Mouse (Mus musculus): Measurements from ENCODE around the gene Prkar1b. TPM values are rescaled to one million over a fixed set of nuclear protein-coding genes. Genes with fewer than 3 reads are reported as not detected.

Prkar1b gene
- polyA plus RNA-seq, 1 experiment from 2014 or later: 14.4 TPM

- TF ChIP-seq EP300 (IDR thresholded peaks at IDR 0.05) (no peak), CTCF (IDR thresholded peaks at IDR 0.05) (no peak)
- H3K9ac ChIP-seq (replicated peaks; ENCODE audit: low read depth): no peak overlapping the region
- no peak overlapping the region for H3K4me2 ChIP-seq (replicated peaks; ENCODE audit: low read depth, low read length)
- no peaks in the 10 kb centered on the region for H3K4me1 ChIP-seq (ENCODE audit: insufficient read depth, low read depth, low read length)
- ATAC-seq (no peak), DNase-seq (ENCODE audit: low spot score) (no peak)
- WGBS: 87% methylated on average over 9 of the region's 9 CpGs
- peaks cover 21% of the 10 kb centered on the region for H3K36me3 ChIP-seq (ENCODE audit: insufficient read depth, low read length)
- no peak overlapping the region for H3K4me3 ChIP-seq (ENCODE audit: low read depth, low read length)
- H3K27me3 ChIP-seq (replicated peaks; ENCODE audit: insufficient read depth, low read length): no peaks in the 10 kb centered on the region
- no peak overlapping the region for H3K27ac ChIP-seq (ENCODE audit: low read length)
- H3K9me3 ChIP-seq (ENCODE audit: low read length): no peaks in the 10 kb centered on the region
These were observed 33.8 kb upstream of the Prkar1b start for GRCm38 (mm10) chr5:139183601-139184000.

- no peak overlapping the region for H3K27ac ChIP-seq (ENCODE audit: low read length)
- H3K9me3 ChIP-seq (ENCODE audit: low read length): no peaks in the 10 kb centered on the region
- DNase-seq (ENCODE audit: low spot score): no peak
- no peaks in the 10 kb centered on the region for H3K27me3 ChIP-seq (replicated peaks; ENCODE audit: insufficient read depth, low read length)
- H3K4me2 ChIP-seq (replicated peaks; ENCODE audit: low read depth, low read length): no peak overlapping the region
- no peak overlapping the region for H3K4me3 ChIP-seq (ENCODE audit: low read depth, low read length)
- TF ChIP-seq CTCF (IDR thresholded peaks at IDR 0.05) (no peak), EP300 (IDR thresholded peaks at IDR 0.05) (no peak)
- WGBS: 87% methylated on average over 2 of the region's 2 CpGs
- no peak overlapping the region for H3K9ac ChIP-seq (replicated peaks; ENCODE audit: low read depth)
- H3K36me3 ChIP-seq (ENCODE audit: insufficient read depth, low read length): peaks cover 21% of the 10 kb centered on the region
- H3K4me1 ChIP-seq (ENCODE audit: insufficient read depth, low read depth, low read length): no peaks in the 10 kb centered on the region
- ATAC-seq: no peak
These were observed 33.3 kb upstream of the Prkar1b start for GRCm38 (mm10) chr5:139183131-139183530.

GRCm38 (mm10) chr5:139178895-139179631, 29.3 kb upstream of the Prkar1b start:
- Histone ChIP-seq H3K4me3 (ENCODE audit: low read depth, low read length) (no peak overlapping the region), H3K36me3 (ENCODE audit: insufficient read depth, low read length) (peaks cover 14% of the 10 kb centered on the region), H3K27ac (ENCODE audit: low read length) (no peak overlapping the region), H3K9ac (replicated peaks; ENCODE audit: low read depth) (no peak overlapping the region), H3K4me1 (ENCODE audit: insufficient read depth, low read depth, low read length) (no peaks in the 10 kb centered on the region), H3K27me3 (replicated peaks; ENCODE audit: insufficient read depth, low read length) (no peaks in the 10 kb centered on the region), H3K9me3 (ENCODE audit: low read length) (no peaks in the 10 kb centered on the region), H3K4me2 (replicated peaks; ENCODE audit: low read depth, low read length) (no peak overlapping the region)
- TF ChIP-seq CTCF (IDR thresholded peaks at IDR 0.05): peak; percentile 99
- TF ChIP-seq EP300 (IDR thresholded peaks at IDR 0.05): no peak
- ATAC-seq (peak; percentile 77), DNase-seq (ENCODE audit: low spot score) (peak; percentile 85)
- 29% methylated on average over 11 of the region's 11 CpGs for WGBS

GRCm38 (mm10) chr5:139174556-139175547, 25.1 kb upstream of the Prkar1b start:
- Histone ChIP-seq H3K9me3 (ENCODE audit: low read length) (no peaks in the 10 kb centered on the region), H3K4me3 (ENCODE audit: low read depth, low read length) (no peak overlapping the region), H3K36me3 (ENCODE audit: insufficient read depth, low read length) (peaks cover 4% of the 10 kb centered on the region), H3K4me1 (ENCODE audit: insufficient read depth, low read depth, low read length) (no peaks in the 10 kb centered on the region), H3K27ac (ENCODE audit: low read length) (0 out of 2 replicates have a peak overlapping the region, but pooled peaks have one; percentile 20), H3K4me2 (replicated peaks; ENCODE audit: low read depth, low read length) (no peak overlapping the region), H3K27me3 (replicated peaks; ENCODE audit: insufficient read depth, low read length) (no peaks in the 10 kb centered on the region), H3K9ac (replicated peaks; ENCODE audit: low read depth) (no peak overlapping the region)
- WGBS: 30% methylated on average over 9 of the region's 10 CpGs
- peak; percentile 67 for ATAC-seq
- peak; percentile 59 for DNase-seq (ENCODE audit: low spot score)
- TF ChIP-seq EP300 (IDR thresholded peaks at IDR 0.05): no peak; the same call in 1 of the 2 replicates
- no peak for TF ChIP-seq CTCF (IDR thresholded peaks at IDR 0.05)

- 54% methylated on average over 10 of the region's 10 CpGs for WGBS
- H3K9ac ChIP-seq (replicated peaks; ENCODE audit: low read depth): no peak overlapping the region
- peaks cover 4% of the 10 kb centered on the region for H3K36me3 ChIP-seq (ENCODE audit: insufficient read depth, low read length)
- H3K4me3 ChIP-seq (ENCODE audit: low read depth, low read length): no peak overlapping the region
- H3K4me1 ChIP-seq (ENCODE audit: insufficient read depth, low read depth, low read length): no peaks in the 10 kb centered on the region
- H3K9me3 ChIP-seq (ENCODE audit: low read length): no peaks in the 10 kb centered on the region
- DNase-seq (ENCODE audit: low spot score) (no peak), ATAC-seq (no peak)
- H3K4me2 ChIP-seq (replicated peaks; ENCODE audit: low read depth, low read length): no peak overlapping the region
- TF ChIP-seq EP300 (IDR thresholded peaks at IDR 0.05): no peak
- TF ChIP-seq CTCF (IDR thresholded peaks at IDR 0.05): no peak
- 0 out of 2 replicates have a peak overlapping the region, but pooled peaks have one; percentile 32 for H3K27ac ChIP-seq (ENCODE audit: low read length)
- no peaks in the 10 kb centered on the region for H3K27me3 ChIP-seq (replicated peaks; ENCODE audit: insufficient read depth, low read length)
These were observed 24.3 kb upstream of the Prkar1b start for GRCm38 (mm10) chr5:139174141-139174540.

- Histone ChIP-seq H3K4me2 (replicated peaks; ENCODE audit: low read depth, low read length) (no peak overlapping the region), H3K4me1 (ENCODE audit: insufficient read depth, low read depth, low read length) (no peaks in the 10 kb centered on the region), H3K27me3 (replicated peaks; ENCODE audit: insufficient read depth, low read length) (no peaks in the 10 kb centered on the region), H3K36me3 (ENCODE audit: insufficient read depth, low read length) (no peaks in the 10 kb centered on the region; the same call in 1 of the 2 replicates), H3K4me3 (ENCODE audit: low read depth, low read length) (no peak overlapping the region), H3K27ac (ENCODE audit: low read length) (no peak overlapping the region), H3K9me3 (ENCODE audit: low read length) (no peaks in the 10 kb centered on the region), H3K9ac (replicated peaks; ENCODE audit: low read depth) (no peak overlapping the region)
- DNase-seq (ENCODE audit: low spot score) (no peak), ATAC-seq (no peak)
- no peak for TF ChIP-seq EP300 (IDR thresholded peaks at IDR 0.05)
- no peak for TF ChIP-seq CTCF (IDR thresholded peaks at IDR 0.05)
- 94% methylated on average over 4 of the region's 4 CpGs for WGBS
These were observed 22.1 kb upstream of the Prkar1b start for GRCm38 (mm10) chr5:139171929-139172328.

All from lung, postnatal 0 days (tissue).